Mouse (Mus musculus) natural killer cell, adult 2 months (primary cell): Measurements from ENCODE around the gene Ten1.

Experiments
- DNase-seq, 2 experiments: peaks; one replicate each; pipeline ENCODE4 v3.0.0; 2022; ENCODE audit warnings: low spot score in 2 of 2

The Ten1 gene

GRCm38 (mm10) chr11:116237742-116238395, 39.2 kb downstream of the Ten1 start, which contains the start of gene Evpl:
Gene Evpl, minus strand, starts transcription at chr11:116238077.
- DNase-seq = no peak

DNA sequence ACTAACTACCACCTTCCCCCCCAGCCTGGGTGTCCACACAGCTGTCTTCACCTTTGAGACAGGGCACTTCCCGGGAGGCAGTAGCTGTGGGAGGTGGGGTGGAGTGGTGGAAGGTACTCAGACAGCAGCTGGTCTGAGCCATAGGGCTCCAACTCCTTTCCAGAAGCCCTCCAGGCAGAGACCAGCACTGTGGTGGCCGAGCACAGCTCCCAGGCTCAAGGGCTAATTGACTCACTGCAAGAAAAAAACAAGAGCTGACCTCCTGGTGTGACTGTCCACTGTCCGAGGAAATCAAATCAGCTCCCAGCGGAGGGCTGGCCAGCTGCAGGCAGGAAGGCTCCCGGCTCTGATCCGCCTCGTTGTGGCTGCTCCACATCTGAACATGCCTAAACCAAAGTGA, 41.1 kb downstream of the Ten1 start:
- DNase-seq = no peak

- DNase-seq = no peak
Observed at GRCm38 (mm10) chr11:116241744-116242235, 43.1 kb downstream of the Ten1 start.

- no peak for DNase-seq
Observed at GRCm38 (mm10) chr11:116244580-116244979, 45.9 kb downstream of the Ten1 start.

DNA sequence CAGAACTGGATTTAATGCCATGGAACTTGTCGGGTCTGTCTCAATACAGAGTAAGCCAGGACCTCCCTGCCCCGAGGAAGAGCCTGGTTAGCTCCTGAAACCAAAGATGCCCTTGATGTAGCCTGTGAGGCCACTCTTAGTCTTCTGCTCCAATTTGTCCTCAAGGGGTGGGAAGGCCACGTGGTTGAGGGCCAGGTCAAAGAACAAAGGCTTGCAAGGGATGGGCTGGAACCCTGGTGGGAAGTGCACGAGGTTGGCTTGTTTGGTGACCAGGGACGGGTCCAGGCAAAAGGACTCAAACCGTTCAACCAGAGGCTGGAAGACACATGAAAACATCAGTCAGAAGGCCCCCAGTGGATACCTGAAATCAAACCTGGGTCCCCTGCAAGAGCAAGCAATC, 47.0 kb downstream of the Ten1 start:
- no peak for DNase-seq

DNA sequence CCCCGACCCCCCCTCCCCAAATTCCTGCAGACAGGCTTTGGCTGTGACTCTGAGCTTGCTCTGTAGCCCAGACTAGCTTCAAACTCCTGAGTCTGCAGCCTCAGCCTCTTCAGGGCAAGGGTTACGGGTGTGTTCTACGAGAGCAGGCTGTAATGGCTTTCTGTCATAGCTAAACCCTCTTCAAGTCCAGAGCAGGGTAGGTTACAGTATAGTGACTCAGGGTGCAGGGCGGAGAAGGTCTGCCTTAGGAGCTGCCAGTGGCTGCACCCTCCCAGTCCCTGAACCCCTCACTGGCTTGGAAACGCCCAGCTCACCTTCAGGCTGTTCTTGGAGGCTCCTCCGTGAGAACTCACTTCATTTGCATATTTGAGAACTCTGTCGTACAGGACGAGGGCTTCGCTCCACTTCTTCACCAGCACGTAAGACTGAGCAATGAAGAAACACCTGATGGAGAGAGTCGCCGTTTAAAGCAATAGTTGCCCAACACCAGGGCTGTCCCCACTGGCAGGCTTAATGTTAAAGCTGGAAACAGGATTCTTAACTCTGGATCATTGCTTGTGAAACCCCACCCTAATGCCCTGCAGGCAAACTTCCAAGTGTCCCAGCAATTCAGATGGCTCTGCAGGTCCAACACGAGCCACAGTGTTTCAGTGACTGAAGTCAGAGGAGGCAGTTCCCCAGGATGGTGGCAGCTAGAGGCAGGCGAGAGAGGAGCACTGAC, 49.0 kb downstream of the Ten1 start:
- DNase-seq = no peak

DNA sequence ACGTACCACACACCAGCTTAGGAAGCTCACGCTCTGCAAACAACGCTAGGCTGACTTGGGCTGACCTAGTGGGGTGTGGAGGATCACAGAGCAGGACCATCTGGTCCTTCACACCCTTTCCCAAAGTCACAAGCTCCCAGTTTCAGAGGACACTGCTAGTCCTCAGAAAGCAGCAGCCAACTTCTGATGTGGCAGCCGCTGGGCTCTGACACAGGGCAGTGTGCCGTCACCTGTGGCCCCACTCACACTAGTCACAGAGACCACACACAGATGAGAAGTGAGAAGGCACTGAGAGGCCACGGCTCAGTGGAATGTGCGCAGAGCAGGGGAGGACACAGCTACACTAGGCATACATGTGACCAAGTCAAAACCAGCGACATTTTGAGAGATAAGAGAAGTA, 52.2 kb downstream of the Ten1 start:
- no peak for DNase-seq

DNA sequence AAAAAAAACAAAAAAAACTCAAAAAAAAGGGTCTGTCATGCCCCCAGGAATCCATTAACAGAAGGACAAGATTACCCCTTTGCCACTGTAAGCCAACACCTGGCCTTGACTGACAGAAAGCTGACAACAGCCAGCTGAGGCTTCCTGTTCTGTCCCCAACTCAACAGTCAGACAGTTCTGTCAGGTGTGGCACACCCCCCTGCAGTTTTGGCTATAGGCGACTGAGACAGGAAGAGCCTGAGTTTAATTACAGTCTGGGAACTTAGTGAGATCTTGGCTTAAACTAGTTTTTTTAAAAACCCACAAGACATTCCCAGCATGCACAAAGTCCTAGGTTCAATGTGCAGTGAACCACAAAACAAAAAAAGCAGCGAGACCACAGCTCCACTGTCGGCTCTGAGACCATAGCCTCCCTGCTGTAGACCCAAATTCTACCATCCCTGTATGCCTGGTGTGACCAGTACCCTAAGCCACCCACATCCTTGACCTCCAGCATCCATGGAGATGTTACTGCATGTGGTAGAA, 54.5 kb downstream of the Ten1 start:
- DNase-seq = no peak

- peak; percentile 47 to 71 for DNase-seq
Observed at GRCm38 (mm10) chr11:116254627-116255026, 56.0 kb downstream of the Ten1 start.

DNA sequence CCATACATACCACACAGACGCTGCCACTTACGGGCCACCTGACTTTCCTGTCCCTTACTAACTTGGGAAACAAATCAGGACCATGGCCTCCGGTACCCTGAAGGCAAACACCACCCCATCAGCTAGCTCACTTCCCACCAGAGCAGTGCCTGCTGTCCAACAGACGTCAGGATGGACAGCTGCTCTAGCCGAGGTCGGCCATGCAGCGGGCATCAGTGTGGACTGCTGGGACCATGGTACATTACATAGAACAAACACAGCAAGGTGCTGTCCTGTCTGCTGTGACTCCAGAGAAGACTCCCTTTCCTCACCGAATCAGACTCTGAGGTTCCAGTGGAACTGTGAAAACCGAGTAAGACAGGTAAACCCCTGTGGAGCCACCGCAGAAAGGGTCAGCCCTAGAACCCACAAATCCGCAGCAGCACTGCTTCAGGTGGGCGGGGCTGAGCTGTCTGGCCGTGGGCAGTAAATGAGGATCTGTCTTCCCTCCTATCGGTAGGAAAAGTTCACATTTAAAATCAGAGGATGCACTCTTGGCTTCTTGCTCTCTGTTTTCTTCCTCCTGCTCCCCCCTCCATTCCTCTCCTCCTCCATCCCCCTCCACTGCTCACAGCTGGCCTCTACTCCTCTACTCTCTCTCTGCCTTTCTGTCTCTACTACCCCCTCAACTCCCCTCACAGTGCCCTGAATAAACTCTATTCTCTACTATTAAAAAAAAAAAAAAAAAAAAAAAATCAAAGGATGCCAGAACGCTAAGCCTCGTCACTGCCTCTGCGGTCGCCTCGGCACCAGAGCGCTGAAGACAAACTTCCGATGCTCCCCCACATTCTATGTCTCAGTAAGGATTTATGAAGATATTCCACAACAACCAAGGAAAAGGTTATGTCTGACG, 56.7 kb downstream of the Ten1 start:
- DNase-seq = no peak

DNA sequence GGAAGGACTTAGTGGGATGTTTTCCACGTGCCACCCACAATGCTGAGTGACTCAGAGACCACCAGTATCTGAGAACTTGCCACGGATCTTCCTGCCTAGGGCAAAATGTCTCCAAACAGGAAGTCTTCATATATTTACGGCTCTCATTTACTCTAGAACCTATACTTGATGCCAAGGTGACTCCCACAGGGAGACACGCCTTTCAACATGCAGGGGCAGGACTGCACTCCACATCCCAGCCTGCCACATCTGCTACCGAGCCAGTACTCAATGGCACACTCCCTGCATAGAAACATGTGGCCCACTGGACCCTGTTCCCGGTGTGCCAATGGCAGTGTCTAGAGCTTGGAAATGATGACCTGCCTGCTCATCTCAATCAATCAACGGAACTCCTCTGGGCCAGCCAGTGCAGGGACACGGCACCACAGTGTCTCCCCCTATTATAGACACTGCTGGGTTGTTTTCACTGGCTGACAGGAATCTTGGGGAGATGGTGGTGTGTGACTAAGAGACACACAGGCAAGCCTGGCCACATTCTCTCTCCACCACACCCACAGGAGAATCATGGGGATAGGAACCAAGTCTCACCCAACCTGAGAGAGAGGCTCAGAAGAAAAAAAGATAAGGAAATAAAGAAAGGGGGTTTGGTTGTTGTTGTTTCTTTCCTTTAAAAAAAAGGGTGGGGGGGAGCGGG, 57.5 kb downstream of the Ten1 start:
- DNase-seq = no peak

GRCm38 (mm10) chr11:116259461-116259860, 60.8 kb downstream of the Ten1 start:
- no peak for DNase-seq

DNA sequence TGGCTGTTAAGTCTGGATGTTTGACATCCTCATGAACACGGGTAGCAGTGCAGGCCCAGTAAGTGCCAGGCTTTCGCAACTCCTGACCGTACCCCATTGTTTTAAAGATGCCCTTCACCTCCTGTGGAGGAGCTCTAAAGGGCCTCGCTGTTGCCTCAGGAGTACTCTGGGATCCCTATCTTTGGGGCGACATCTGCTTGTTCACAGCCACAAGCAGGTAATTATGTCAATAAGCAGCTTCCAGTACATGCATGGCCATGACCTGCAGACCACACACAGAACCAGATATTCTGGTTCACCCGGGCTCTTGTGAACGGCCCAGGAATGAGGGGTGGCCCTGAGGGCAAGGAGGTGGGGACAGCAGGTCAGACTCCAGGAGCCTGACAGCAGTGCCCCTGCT, 61.6 kb downstream of the Ten1 start:
- DNase-seq = no peak
